Mouse (Mus musculus) lung, postnatal 25 days (tissue): ENCODE data around the gene Zfand6.
A peak's percentile ranks its signal among the peaks of the same experiment; 100 is the strongest.

Source experiments
- DNase-seq: peaks from one replicate; pipeline ENCODE4 v3.0.0; 2022; ENCODE audit warnings: low spot score

The Zfand6 gene

GRCm38 (mm10) chr7:84689251-84690100 is at the start of gene Zfand6:
Zfand6 (minus strand) TSS chr7:84689959.
- peak; percentile 98 for DNase-seq

DNA sequence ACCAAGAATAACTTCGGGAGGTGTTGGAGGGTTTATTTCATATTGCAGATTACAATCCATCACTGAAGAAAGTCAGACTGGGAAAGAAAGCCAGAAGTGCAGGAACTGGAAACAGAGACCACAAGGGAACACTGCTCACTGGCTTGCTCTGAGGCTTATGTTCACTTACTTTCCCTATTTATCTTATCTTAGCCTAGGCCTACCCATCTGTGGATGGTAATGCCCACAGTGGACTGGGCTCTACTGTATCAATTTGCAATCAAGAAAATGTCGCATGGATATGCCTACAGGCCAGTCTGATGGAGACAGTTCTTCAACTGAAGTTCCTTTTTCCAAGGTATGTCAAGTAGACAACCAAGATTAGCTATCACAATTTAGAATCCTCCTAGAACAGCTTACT is 47.0 kb upstream of the Zfand6 start:
- no peak for DNase-seq

- no peak for DNase-seq
Observed at GRCm38 (mm10) chr7:84733038-84733437, 43.3 kb upstream of the Zfand6 start.

GRCm38 (mm10) chr7:84732052-84732451 is 42.3 kb upstream of the Zfand6 start:
- no peak for DNase-seq

GRCm38 (mm10) chr7:84731076-84731475 is 41.3 kb upstream of the Zfand6 start:
- DNase-seq = peak; percentile 39

GRCm38 (mm10) chr7:84722804-84723459 is 33.2 kb upstream of the Zfand6 start:
- no peak for DNase-seq

GRCm38 (mm10) chr7:84710287-84710958 is 20.7 kb upstream of the Zfand6 start:
- no peak for DNase-seq

DNA sequence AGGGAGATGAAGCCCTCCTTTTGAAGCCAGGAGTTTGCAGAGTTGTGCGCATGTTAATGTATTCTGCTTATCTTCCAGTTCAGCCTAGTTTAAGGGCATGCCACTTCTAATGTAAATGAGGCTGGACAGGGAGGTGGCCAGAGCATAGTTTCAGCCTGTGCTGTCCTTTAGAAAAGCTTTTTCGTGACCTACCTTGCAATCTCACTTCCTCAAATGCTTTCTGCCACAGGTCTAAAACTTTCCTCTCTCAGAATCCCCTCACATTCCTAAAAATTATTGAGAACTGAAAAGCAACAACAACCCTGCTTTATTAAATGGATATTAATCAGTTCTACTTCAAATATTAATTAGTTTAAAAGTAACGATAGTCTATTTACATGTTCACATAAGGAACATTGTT is 17.1 kb upstream of the Zfand6 start:
- no peak for DNase-seq

DNA sequence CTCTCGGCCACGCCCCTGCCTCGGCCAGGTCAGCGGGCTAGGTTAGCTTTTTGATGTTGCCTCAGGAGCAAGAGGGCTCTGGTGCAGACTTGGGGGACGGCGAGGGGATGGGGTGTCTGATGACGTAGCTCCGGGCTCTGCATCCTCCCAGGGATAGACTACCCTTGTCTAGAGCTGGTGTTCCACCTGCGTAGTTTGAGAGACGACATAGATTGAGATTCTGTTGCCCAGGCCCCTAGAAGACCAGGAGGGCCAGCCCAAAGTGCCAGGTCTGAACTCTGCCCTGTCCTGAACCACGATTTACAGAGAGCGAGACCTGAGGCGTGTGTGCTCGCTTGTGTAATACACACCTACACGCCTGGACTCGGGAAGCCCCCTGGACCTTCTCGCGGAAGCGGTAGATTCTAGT is 346 bp upstream of the Zfand6 start:
- no peak for DNase-seq

GRCm38 (mm10) chr7:84687653-84688580 is 1.8 kb downstream of the Zfand6 start:
- no peak for DNase-seq

GRCm38 (mm10) chr7:84686380-84686779 is 3.4 kb downstream of the Zfand6 start:
- DNase-seq = no peak

DNA sequence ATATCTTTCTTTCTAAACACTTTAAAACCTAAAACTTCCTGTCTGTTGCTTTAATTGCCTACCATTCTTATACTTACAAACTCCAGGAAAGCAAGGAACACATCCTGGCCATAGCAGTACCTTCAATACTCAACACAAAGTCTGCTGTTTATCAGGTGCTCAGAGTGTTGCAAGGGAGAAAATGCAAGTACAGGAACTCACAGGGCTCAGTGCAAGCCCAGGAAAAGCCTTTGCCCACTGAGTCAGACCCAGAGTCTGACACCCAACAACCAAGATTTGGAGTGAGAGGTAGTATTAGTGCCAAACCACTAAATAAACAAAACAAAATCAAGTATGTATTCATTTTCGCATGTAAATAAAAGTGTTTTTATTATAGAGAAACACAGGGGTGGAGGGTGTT is 5.1 kb downstream of the Zfand6 start:
- no peak for DNase-seq

DNA sequence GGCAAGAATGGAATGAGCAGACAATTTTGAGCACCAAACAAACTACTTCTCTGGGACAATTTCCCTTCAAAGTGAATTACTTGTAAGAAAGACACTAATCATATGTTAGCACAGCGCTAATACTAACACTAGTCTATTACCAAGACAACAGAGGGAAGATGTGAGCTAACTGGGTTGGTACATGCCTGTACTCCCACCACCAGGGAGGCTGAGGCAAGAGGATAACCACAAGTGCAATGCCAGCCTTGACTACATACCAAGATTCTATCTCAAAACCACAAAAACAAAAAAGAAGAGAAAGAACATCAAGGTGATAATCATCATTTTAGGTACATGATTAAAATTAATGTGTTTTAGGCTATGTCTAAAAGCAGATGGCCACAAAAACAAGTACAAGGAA is 8.2 kb downstream of the Zfand6 start:
- DNase-seq = no peak

DNA sequence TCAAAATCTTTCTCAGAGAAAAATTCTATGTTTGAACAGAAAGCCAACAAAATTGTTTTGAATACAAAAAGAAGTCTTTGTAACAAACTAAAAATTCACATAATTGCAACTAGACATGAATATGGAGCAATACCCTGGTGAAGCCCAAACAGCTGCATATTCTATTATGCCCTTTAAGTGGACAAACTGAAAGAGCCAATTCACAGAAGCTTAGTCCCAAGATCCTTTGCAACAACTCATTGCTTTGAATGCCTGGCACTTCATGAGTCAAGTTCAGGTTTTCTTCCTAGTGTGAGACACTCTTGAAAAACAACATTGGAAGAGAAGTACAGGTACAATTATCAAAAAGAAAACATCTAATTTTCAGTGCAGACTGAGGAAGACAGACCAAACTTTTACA is 8.8 kb downstream of the Zfand6 start:
- DNase-seq = no peak

GRCm38 (mm10) chr7:84680092-84680491 is 9.7 kb downstream of the Zfand6 start:
- no peak for DNase-seq

DNA sequence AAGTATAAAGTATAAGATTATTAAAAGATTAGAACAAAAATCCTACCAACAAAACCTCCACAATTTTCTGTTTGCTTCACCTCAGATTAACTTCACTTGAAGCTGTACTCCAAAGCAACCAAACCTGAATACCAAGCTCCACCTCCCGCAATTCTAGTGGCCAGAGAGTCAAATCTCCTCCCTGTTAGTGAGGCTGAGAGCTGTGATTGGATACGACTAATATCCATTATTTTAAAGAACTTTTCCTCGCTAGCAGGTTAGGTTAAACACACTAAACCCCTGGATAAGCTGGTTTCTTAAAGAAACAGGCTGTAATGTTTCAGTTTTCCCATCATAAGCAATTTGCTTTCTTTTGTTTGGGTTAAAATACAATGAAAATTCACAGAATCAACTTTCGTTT is 10.5 kb downstream of the Zfand6 start:
- peak; percentile 91 for DNase-seq

GRCm38 (mm10) chr7:84673103-84673502 is 16.7 kb downstream of the Zfand6 start:
- DNase-seq = no peak

- no peak for DNase-seq
Observed at GRCm38 (mm10) chr7:84669554-84670152, 20.1 kb downstream of the Zfand6 start.

DNA sequence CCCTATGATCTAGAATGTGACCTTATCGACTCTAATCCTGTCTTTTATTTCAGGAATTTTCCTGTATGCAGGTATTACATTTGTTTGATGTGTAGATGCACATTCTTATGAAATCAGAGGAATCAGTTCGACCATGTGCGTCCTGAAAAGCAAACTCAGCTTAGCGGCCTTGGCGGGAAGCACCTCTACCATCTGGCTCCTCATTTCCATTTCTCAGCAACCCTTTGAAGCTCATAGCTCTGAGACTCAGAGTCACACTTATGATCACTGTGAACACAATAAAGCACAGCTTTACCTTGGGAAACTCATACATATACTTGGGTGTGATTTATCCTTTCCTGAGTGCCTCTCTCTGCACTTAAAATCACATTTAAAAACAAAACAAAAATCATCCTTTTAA is 21.8 kb downstream of the Zfand6 start:
- no peak for DNase-seq

- DNase-seq = no peak
Observed at GRCm38 (mm10) chr7:84652740-84653139, 37.0 kb downstream of the Zfand6 start.

DNA sequence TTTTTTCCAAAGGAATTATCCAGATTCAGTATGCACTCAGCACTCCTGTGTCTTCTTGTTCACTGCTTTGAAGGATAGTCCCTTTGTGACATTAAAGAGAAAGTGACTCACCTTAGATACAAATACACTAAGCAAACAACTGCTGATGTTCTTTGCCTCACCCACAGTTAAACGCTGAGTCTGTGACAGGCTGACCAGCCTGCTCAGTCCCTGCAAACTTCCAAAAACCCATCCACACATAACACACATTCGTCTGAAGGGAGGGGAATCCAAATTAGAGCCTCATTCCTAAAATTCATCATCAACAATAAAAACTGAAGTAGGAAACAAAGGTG is 37.8 kb downstream of the Zfand6 start:
- DNase-seq = no peak
